ENCODE assay signal across 15 mouse cellular contexts in the genomic region with DNA sequence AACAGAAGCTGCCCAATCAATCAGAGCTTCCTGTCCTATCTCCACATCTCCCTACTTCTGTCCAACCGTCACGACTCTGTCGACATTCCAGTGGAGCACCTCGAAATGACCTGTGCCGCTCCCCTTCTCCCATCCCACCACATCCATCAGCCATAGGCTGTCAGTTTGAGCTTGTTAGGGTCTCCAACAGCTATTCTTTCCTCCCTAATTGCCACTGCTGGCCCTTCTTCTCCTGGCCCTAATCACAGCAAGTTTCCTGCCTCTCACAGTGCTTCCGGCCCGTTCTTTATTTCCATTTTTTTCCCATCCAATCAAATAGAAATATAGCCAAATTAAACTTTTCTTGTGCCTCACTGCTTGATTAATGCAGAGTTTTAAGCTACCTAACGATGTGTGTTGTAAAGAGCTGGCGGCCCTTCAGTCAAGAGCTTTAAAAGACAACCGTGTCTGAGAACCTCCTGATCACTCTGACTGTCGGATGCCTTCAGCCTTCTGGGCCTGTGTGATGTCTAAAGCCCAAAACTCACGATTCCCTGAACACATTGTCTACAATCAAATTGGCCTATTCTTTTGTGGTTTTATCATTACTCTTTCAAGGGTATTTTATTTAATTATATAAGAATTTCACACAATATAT.
DNase-seq lines count a peak whose midpoint lies in the region; ATAC-seq lines count a peak whose summit lies in the region.
"Had no signal": no experiment of that assay in that cellular context is flagged by ENCODE, and none has a peak within 500 bp of the region (broad histone marks: within the 10 kb centered on the region; RNA-seq: fewer than 3 reads in every experiment).

No protein-coding gene starts in this region.

- 55% methylated on average over 12 of the region's 12 CpGs for WGBS in embryonic facial prominence, embryonic 14.5 days
- 60% methylated on average over 12 of the region's 12 CpGs for WGBS in embryonic facial prominence, embryonic 10.5 days
- WGBS in kidney, embryonic 15.5 days = 17% methylated on average over 12 of the region's 12 CpGs

- H3K4me3 ChIP-seq in embryonic facial prominence, embryonic 14.5 days (ENCODE audit: low read depth, low read length) = no peak overlapping the region
- no peak overlapping the region for H3K4me3 ChIP-seq in embryonic facial prominence, embryonic 10.5 days
- no peak overlapping the region for H3K4me3 ChIP-seq in kidney, embryonic 15.5 days (replicated peaks)
- H3K4me3 ChIP-seq: limb, embryonic 15.5 days had no signal

- peaks cover 8% of the 10 kb centered on the region for H3K4me1 ChIP-seq in embryonic facial prominence, embryonic 14.5 days (ENCODE audit: control insufficient read depth, insufficient read depth, low read length)
- peaks cover 23% of the 10 kb centered on the region for H3K4me1 ChIP-seq in embryonic facial prominence, embryonic 10.5 days
- H3K4me1 ChIP-seq in kidney, embryonic 15.5 days = peaks cover 29% of the 10 kb centered on the region

- no peaks in the 10 kb centered on the region for H3K36me3 ChIP-seq in embryonic facial prominence, embryonic 14.5 days (ENCODE audit: control insufficient read depth, insufficient read depth, low read length)
- no peaks in the 10 kb centered on the region for H3K36me3 ChIP-seq in embryonic facial prominence, embryonic 10.5 days (replicated peaks)
- H3K36me3 ChIP-seq in kidney, embryonic 15.5 days = no peaks in the 10 kb centered on the region
- H3K36me3 ChIP-seq: limb, embryonic 15.5 days had no signal

- no peak overlapping the region for H3K27ac ChIP-seq in embryonic facial prominence, embryonic 14.5 days (replicated peaks; ENCODE audit: low read depth, low read length)
- no peak overlapping the region for H3K27ac ChIP-seq in embryonic facial prominence, embryonic 10.5 days (replicated peaks)
- peak overlapping the region; percentile 71; the same call in 1 of the 2 replicates for H3K27ac ChIP-seq in kidney, embryonic 15.5 days
- H3K27ac ChIP-seq: limb, embryonic 15.5 days had no signal

- no peak overlapping the region for H3K4me2 ChIP-seq in embryonic facial prominence, embryonic 14.5 days (ENCODE audit: low read depth, low read length)
- peak overlapping the region; percentile 20; the same call in 1 of the 2 replicates for H3K4me2 ChIP-seq in kidney, embryonic 15.5 days
- H3K4me2 ChIP-seq: limb, embryonic 15.5 days had no signal

- H3K27me3 ChIP-seq in embryonic facial prominence, embryonic 14.5 days (replicated peaks; ENCODE audit: control insufficient read depth, insufficient read depth, low read length) = no peaks in the 10 kb centered on the region
- no peaks in the 10 kb centered on the region for H3K27me3 ChIP-seq in embryonic facial prominence, embryonic 10.5 days (replicated peaks; ENCODE audit: low read depth, poor library complexity, severe bottlenecking)
- no peaks in the 10 kb centered on the region for H3K27me3 ChIP-seq in kidney, embryonic 15.5 days
- H3K27me3 ChIP-seq: CH12.LX; limb, embryonic 15.5 days had no signal

- no peaks in the 10 kb centered on the region for H3K9me3 ChIP-seq in embryonic facial prominence, embryonic 14.5 days (ENCODE audit: control insufficient read depth, low read length)
- H3K9me3 ChIP-seq in embryonic facial prominence, embryonic 10.5 days = no peaks in the 10 kb centered on the region
- no peaks in the 10 kb centered on the region for H3K9me3 ChIP-seq in kidney, embryonic 15.5 days (replicated peaks)
- H3K9me3 ChIP-seq: limb, embryonic 15.5 days had no signal

- peak; percentile 45 for DNase-seq in embryonic facial prominence, embryonic 14.5 days (ENCODE audit: low spot score)
- no peak for DNase-seq in embryonic facial prominence, embryonic 10.5 days (ENCODE audit: low spot score)
- no peak for DNase-seq in kidney, postnatal 10 days
- peak; percentile 52 for DNase-seq in embryo, embryonic 10 days (ENCODE audit: low spot score)
- DNase-seq in forelimb bud, embryonic 11.5 days (ENCODE audit: low read depth, low spot score) = peak; percentile 62
- no peak for DNase-seq in adrenal gland, postnatal 14 days
- DNase-seq in frontal cortex, postnatal 36 days (ENCODE audit: low spot score in 2 of 2) = no peak
- DNase-seq: cerebellum, adult 2 months; gastrocnemius, postnatal 36 days; thymus, postnatal 4 days had no signal

- peak; percentile 65; the same call in 1 of the 2 replicates for ATAC-seq in embryonic facial prominence, embryonic 14.5 days (ENCODE audit: low read depth)
- ATAC-seq in kidney, embryonic 15.5 days (replicated peaks; ENCODE audit: low FRiP score) = 0 out of 2 replicates have a peak, but pooled peaks have one; percentile 35
- ATAC-seq: inflammation-experienced regulatory T-cells, adult 6 months; midbrain, embryonic 16.5 days had no signal

- H3K9ac ChIP-seq in embryonic facial prominence, embryonic 14.5 days (ENCODE audit: low read depth, low read length) = no peak overlapping the region
- no peak overlapping the region for H3K9ac ChIP-seq in kidney, embryonic 15.5 days
- H3K9ac ChIP-seq: limb, embryonic 15.5 days had no signal

Comparison
In these comparisons a context has a peak if more than half of its experiments do, and no peak if none do; other contexts are left out.
1. DNase-seq: peak in embryonic facial prominence, embryonic 14.5 days (single experiment), embryo, embryonic 10 days (single experiment) and forelimb bud, embryonic 11.5 days (single experiment); none in embryonic facial prominence, embryonic 10.5 days (single experiment), kidney, postnatal 10 days (single experiment), adrenal gland, postnatal 14 days (single experiment) and frontal cortex, postnatal 36 days (0 of 2).